Mouse (Mus musculus) spleen, adult 2 months (tissue): ENCODE results near the gene Pax5. TPM values are rescaled to one million over a fixed set of nuclear protein-coding genes. Genes with fewer than 3 reads are reported as not detected.

Experiments used
- DNase-seq, 2 experiments: peaks; one replicate each; pipeline versions ENCODE4 v3.0.0 to v3.0.0-alpha.2; 2012 to 2021; ENCODE audit warnings: low spot score in 2 of 2, low read depth in 1 of 2
- H3K27ac ChIP-seq: fragments of 200-500 bp; 2 replicates; pipeline ENCODE4 v1.5.1; 2012; ENCODE audit warnings: low read length, inconsistent platforms; ENCODE audit not compliant: insufficient read depth
- H3K27me3 ChIP-seq: fragments of 200-500 bp; 2 replicates; pipeline ENCODE4 v1.6.1; 2012; ENCODE audit warnings: mild to moderate bottlenecking, moderate library complexity, low read length, inconsistent platforms; ENCODE audit not compliant: control insufficient read depth, insufficient read depth
- H3K36me3 ChIP-seq: fragments of 200-500 bp; 2 replicates; pipeline ENCODE4 v1.6.1; 2012; ENCODE audit warnings: mild to moderate bottlenecking, low read length, inconsistent platforms; ENCODE audit not compliant: control insufficient read depth, insufficient read depth
- H3K4me1 ChIP-seq: fragments of 200-500 bp; 2 replicates; pipeline ENCODE4 v1.6.1; 2011; ENCODE audit warnings: inconsistent platforms; ENCODE audit not compliant: control insufficient read depth, insufficient read depth, insufficient read length
- H3K4me3 ChIP-seq: fragments of 200-500 bp; 2 replicates; pipeline ENCODE4 v1.5.1; 2011; ENCODE audit warnings: mild to moderate bottlenecking, inconsistent platforms; ENCODE audit not compliant: insufficient read depth, insufficient read length; ENCODE audit errors: extremely low read depth
- CTCF ChIP-seq: fragments of 200-500 bp; IDR thresholded peaks from 2 replicates; pipeline ENCODE4 v1.5.1; 2011; ENCODE audit warnings: mild to moderate bottlenecking, inconsistent platforms; ENCODE audit not compliant: insufficient read depth, insufficient read length, insufficient replicate concordance; ENCODE audit errors: extremely low read depth
- POLR2A ChIP-seq: fragments of 200-500 bp; IDR thresholded peaks from 2 replicates; pipeline ENCODE4 v1.6.1; 2011; ENCODE audit warnings: low read depth, low read length, inconsistent platforms
- WGBS: fragments of 180-500 bp; shearing (Covaris S2); methylation state at CpG from one replicate; pipeline ENCODE4 v1.1.7; 2018; 5-methylcytosine and 5-hydroxymethylcytosine counted together
- polyA plus RNA-seq: library from polyadenylated mRNA; depleted of rRNA; stranded (reverse); fragments of >200 nt; gene quantifications from 2 replicates; pipeline ENCODE4 v1.2.3, GENCODE M21; 2012

Gene Pax5
- polyA plus RNA-seq, 1 experiment, result 131 TPM

- Histone ChIP-seq H3K27ac (no peak overlapping the region), H3K27me3 (no peaks in the 10 kb centered on the region), H3K4me1 (no peaks in the 10 kb centered on the region), H3K36me3 (peaks cover 30% of the 10 kb centered on the region), H3K4me3 (no peak overlapping the region)
- WGBS, result 93% methylated on average over 9 of the region's 9 CpGs
- TF ChIP-seq POLR2A (no peak), CTCF (no peak)
- peak in 1 of 2 experiments; percentile 17 for DNase-seq
Measured at GRCm38 (mm10) chr4:44556586-44557281, 153.6 kb downstream of the Pax5 start.

GRCm38 (mm10) chr4:44555576-44555975 is 154.7 kb downstream of the Pax5 start:
- H3K27ac ChIP-seq, result no peak overlapping the region
- H3K27me3 ChIP-seq, result no peaks in the 10 kb centered on the region
- peaks cover 33% of the 10 kb centered on the region for H3K36me3 ChIP-seq
- H3K4me1 ChIP-seq, result no peaks in the 10 kb centered on the region
- no peak overlapping the region for H3K4me3 ChIP-seq
- no peak for DNase-seq
- no peak for TF ChIP-seq CTCF
- 79% methylated on average over 9 of the region's 9 CpGs for WGBS

GRCm38 (mm10) chr4:44551470-44551869 is 158.8 kb downstream of the Pax5 start:
- WGBS, result 86% methylated on average over 12 of the region's 12 CpGs
- H3K27me3 ChIP-seq, result no peaks in the 10 kb centered on the region
- H3K4me1 ChIP-seq, result no peaks in the 10 kb centered on the region
- no peak for DNase-seq
- no peak overlapping the region for H3K4me3 ChIP-seq
- peaks cover 24% of the 10 kb centered on the region for H3K36me3 ChIP-seq
- H3K27ac ChIP-seq, result no peak overlapping the region
- no peak for TF ChIP-seq CTCF
- no peak for TF ChIP-seq POLR2A

GRCm38 (mm10) chr4:44549029-44549428 is 161.3 kb downstream of the Pax5 start:
- H3K27me3 ChIP-seq, result no peaks in the 10 kb centered on the region
- no peak overlapping the region for H3K27ac ChIP-seq
- no peaks in the 10 kb centered on the region for H3K4me1 ChIP-seq
- no peak for TF ChIP-seq POLR2A
- no peak for TF ChIP-seq CTCF
- WGBS, result 86% methylated on average over 7 of the region's 7 CpGs
- peaks cover 17% of the 10 kb centered on the region for H3K36me3 ChIP-seq
- DNase-seq, result no peak
- no peak overlapping the region for H3K4me3 ChIP-seq

- no peak overlapping the region for H3K4me3 ChIP-seq
- TF ChIP-seq POLR2A, result no peak
- DNase-seq, result no peak
- H3K27me3 ChIP-seq, result no peaks in the 10 kb centered on the region
- no peak overlapping the region for H3K27ac ChIP-seq
- peaks cover 9% of the 10 kb centered on the region for H3K36me3 ChIP-seq
- WGBS, result 44% methylated on average over 8 of the region's 8 CpGs
- H3K4me1 ChIP-seq, result no peaks in the 10 kb centered on the region
Measured at GRCm38 (mm10) chr4:44545669-44546068, 164.6 kb downstream of the Pax5 start.

GRCm38 (mm10) chr4:44544495-44544894 is 165.8 kb downstream of the Pax5 start:
- no peak overlapping the region for H3K4me3 ChIP-seq
- peaks cover 5% of the 10 kb centered on the region for H3K36me3 ChIP-seq
- H3K4me1 ChIP-seq, result no peaks in the 10 kb centered on the region
- TF ChIP-seq POLR2A, result no peak
- TF ChIP-seq CTCF, result no peak
- H3K27me3 ChIP-seq, result no peaks in the 10 kb centered on the region
- no peak for DNase-seq
- no peak overlapping the region for H3K27ac ChIP-seq
- WGBS, result 88% methylated on average over 1 of the region's 1 CpGs

- no peak for TF ChIP-seq CTCF
- no peak for TF ChIP-seq POLR2A
- peaks cover 5% of the 10 kb centered on the region for H3K36me3 ChIP-seq
- 90% methylated on average over 2 of the region's 2 CpGs for WGBS
Measured at GRCm38 (mm10) chr4:44543880-44544279, 166.4 kb downstream of the Pax5 start.

More at GRCm38 (mm10) chr4:44543880-44544279, 166.4 kb downstream of the Pax5 start:
- no peaks in the 10 kb centered on the region for H3K4me1 ChIP-seq
- no peak overlapping the region for H3K27ac ChIP-seq
- DNase-seq, result no peak
- H3K27me3 ChIP-seq, result no peaks in the 10 kb centered on the region
- no peak overlapping the region for H3K4me3 ChIP-seq
